Mouse (Mus musculus): ENCODE measurements around the gene Tmbim1. TPM values are rescaled to one million over a fixed set of nuclear protein-coding genes. Genes with fewer than 3 reads are reported as not detected.

Tmbim1 gene
- polyA plus RNA-seq, 1 experiment from 2014 or later: 149 TPM

GRCm38 (mm10) chr1:74298157-74298750 is 7.2 kb downstream of the Tmbim1 start:
- Histone ChIP-seq H3K27me3 (replicated peaks; ENCODE audit: insufficient read depth, low read length) (no peaks in the 10 kb centered on the region), H3K27ac (ENCODE audit: low read length) (peak overlapping the region; percentile 99), H3K9ac (replicated peaks; ENCODE audit: low read depth) (0 out of 2 replicates have a peak overlapping the region, but pooled peaks have one; percentile 20), H3K4me1 (ENCODE audit: insufficient read depth, low read depth, low read length) (peaks cover 88% of the 10 kb centered on the region), H3K4me2 (replicated peaks; ENCODE audit: low read depth, low read length) (no peak overlapping the region), H3K9me3 (ENCODE audit: low read length) (no peaks in the 10 kb centered on the region), H3K36me3 (ENCODE audit: insufficient read depth, low read length) (0 out of 2 replicates have a peak, but pooled peaks cover 7% of the 10 kb centered on the region), H3K4me3 (ENCODE audit: low read depth, low read length) (no peak overlapping the region)
- no peak for DNase-seq (ENCODE audit: low spot score)
- TF ChIP-seq EP300 (IDR thresholded peaks at IDR 0.05): no peak
- no peak for TF ChIP-seq CTCF (IDR thresholded peaks at IDR 0.05)
- no peak for ATAC-seq
- 59% methylated on average over 5 of the region's 5 CpGs for WGBS

- Histone ChIP-seq H3K9me3 (ENCODE audit: low read length) (no peaks in the 10 kb centered on the region), H3K27me3 (replicated peaks; ENCODE audit: insufficient read depth, low read length) (no peaks in the 10 kb centered on the region), H3K4me2 (replicated peaks; ENCODE audit: low read depth, low read length) (peak overlapping the region; percentile 59; the same call in 1 of the 2 replicates), H3K4me1 (ENCODE audit: insufficient read depth, low read depth, low read length) (peaks cover 79% of the 10 kb centered on the region), H3K36me3 (ENCODE audit: insufficient read depth, low read length) (peaks cover 16% of the 10 kb centered on the region; the same call in 1 of the 2 replicates), H3K9ac (replicated peaks; ENCODE audit: low read depth) (0 out of 2 replicates have a peak overlapping the region, but pooled peaks have one; percentile 26), H3K27ac (ENCODE audit: low read length) (peak overlapping the region; percentile 99), H3K4me3 (ENCODE audit: low read depth, low read length) (no peak overlapping the region)
- peak; percentile 70 for TF ChIP-seq EP300 (IDR thresholded peaks at IDR 0.05)
- TF ChIP-seq CTCF (IDR thresholded peaks at IDR 0.05): no peak
- WGBS: 75% methylated on average over 1 of the region's 3 CpGs
- ATAC-seq (peak; percentile 22), DNase-seq (ENCODE audit: low spot score) (peak; percentile 87)
Measured at GRCm38 (mm10) chr1:74297269-74297668, 8.2 kb downstream of the Tmbim1 start.

GRCm38 (mm10) chr1:74296477-74296876 is 8.9 kb downstream of the Tmbim1 start:
- ATAC-seq (no peak), DNase-seq (ENCODE audit: low spot score) (no peak)
- 27% methylated on average over 6 of the region's 6 CpGs for WGBS
- peak overlapping the region; percentile 59 for H3K4me2 ChIP-seq (replicated peaks; ENCODE audit: low read depth, low read length)
- no peaks in the 10 kb centered on the region for H3K9me3 ChIP-seq (ENCODE audit: low read length)
- peak overlapping the region; percentile 26; the same call in 1 of the 2 replicates for H3K9ac ChIP-seq (replicated peaks; ENCODE audit: low read depth)
- H3K27ac ChIP-seq (ENCODE audit: low read length): peak overlapping the region; percentile 99
- H3K36me3 ChIP-seq (ENCODE audit: insufficient read depth, low read length): peaks cover 22% of the 10 kb centered on the region; the same call in 1 of the 2 replicates
- peak overlapping the region; percentile 16 for H3K4me3 ChIP-seq (ENCODE audit: low read depth, low read length)
- no peak for TF ChIP-seq CTCF (IDR thresholded peaks at IDR 0.05)
- TF ChIP-seq EP300 (IDR thresholded peaks at IDR 0.05): no peak
- no peaks in the 10 kb centered on the region for H3K27me3 ChIP-seq (replicated peaks; ENCODE audit: insufficient read depth, low read length)
- peaks cover 72% of the 10 kb centered on the region for H3K4me1 ChIP-seq (ENCODE audit: insufficient read depth, low read depth, low read length)

GRCm38 (mm10) chr1:74295456-74296171 is 9.8 kb downstream of the Tmbim1 start:
- Histone ChIP-seq H3K4me1 (ENCODE audit: insufficient read depth, low read depth, low read length) (peaks cover 66% of the 10 kb centered on the region), H3K27ac (ENCODE audit: low read length) (peak overlapping the region; percentile 99), H3K36me3 (ENCODE audit: insufficient read depth, low read length) (peaks cover 25% of the 10 kb centered on the region; the same call in 1 of the 2 replicates), H3K4me3 (ENCODE audit: low read depth, low read length) (peak overlapping the region; percentile 16), H3K9ac (replicated peaks; ENCODE audit: low read depth) (peak overlapping the region; percentile 35; the same call in 1 of the 2 replicates), H3K27me3 (replicated peaks; ENCODE audit: insufficient read depth, low read length) (no peaks in the 10 kb centered on the region), H3K9me3 (ENCODE audit: low read length) (no peaks in the 10 kb centered on the region), H3K4me2 (replicated peaks; ENCODE audit: low read depth, low read length) (peak overlapping the region; percentile 59)
- ATAC-seq: peak; percentile 88
- WGBS: 2% methylated on average over 9 of the region's 9 CpGs
- peak; percentile 99 for DNase-seq (ENCODE audit: low spot score)
- TF ChIP-seq EP300 (IDR thresholded peaks at IDR 0.05) (peak; percentile 97), CTCF (IDR thresholded peaks at IDR 0.05) (no peak; the same call in 1 of the 2 replicates)

GRCm38 (mm10) chr1:74294733-74295455 is 10.5 kb downstream of the Tmbim1 start:
- ATAC-seq (no peak), DNase-seq (ENCODE audit: low spot score) (no peak)
- TF ChIP-seq CTCF (IDR thresholded peaks at IDR 0.05): peak; percentile 22
- TF ChIP-seq EP300 (IDR thresholded peaks at IDR 0.05): no peak
- H3K9ac ChIP-seq (replicated peaks; ENCODE audit: low read depth): no peak overlapping the region
- H3K4me1 ChIP-seq (ENCODE audit: insufficient read depth, low read depth, low read length): peaks cover 63% of the 10 kb centered on the region
- H3K9me3 ChIP-seq (ENCODE audit: low read length): no peaks in the 10 kb centered on the region
- no peaks in the 10 kb centered on the region for H3K27me3 ChIP-seq (replicated peaks; ENCODE audit: insufficient read depth, low read length)
- H3K36me3 ChIP-seq (ENCODE audit: insufficient read depth, low read length): peaks cover 25% of the 10 kb centered on the region; the same call in 1 of the 2 replicates
- H3K4me2 ChIP-seq (replicated peaks; ENCODE audit: low read depth, low read length): peak overlapping the region; percentile 59
- H3K4me3 ChIP-seq (ENCODE audit: low read depth, low read length): no peak overlapping the region
- H3K27ac ChIP-seq (ENCODE audit: low read length): peak overlapping the region; percentile 99
- WGBS: 64% methylated on average over 6 of the region's 6 CpGs
